Mouse (Mus musculus) embryonic facial prominence, embryonic 13.5 days (tissue): Measurements from ENCODE around the gene Adipoq. TPM values are rescaled to one million over a fixed set of nuclear protein-coding genes. Genes with fewer than 3 reads are reported as not detected.

Source experiments
- ATAC-seq: fragments of 200-750 bp; cut with Nextera tagmentation; 2 replicates; pipeline ENCODE4 v1.8.0; 2017; ENCODE audit warnings: low read depth; ENCODE audit not compliant: insufficient number of reproducible peaks, insufficient read depth, low FRiP score, low TSS enrichment
- H3K27ac ChIP-seq: fragments of 300-500 bp; sonication (generic); 2 replicates; pipeline ENCODE4 v1.5.1; 2015; ENCODE audit warnings: moderate library complexity, mild to moderate bottlenecking, inconsistent platforms
- H3K27me3 ChIP-seq: fragments of 300-500 bp; sonication (generic); 2 replicates; pipeline ENCODE4 v1.6.1; 2015; ENCODE audit warnings: mild to moderate bottlenecking, inconsistent platforms
- H3K36me3 ChIP-seq: fragments of 300-500 bp; sonication (generic); 2 replicates; pipeline ENCODE4 v1.6.1; 2015; ENCODE audit warnings: mild to moderate bottlenecking, inconsistent platforms
- H3K4me1 ChIP-seq: fragments of 300-500 bp; sonication (generic); 2 replicates; pipeline ENCODE4 v1.6.1; 2015; ENCODE audit warnings: inconsistent platforms
- H3K4me2 ChIP-seq: fragments of 300-500 bp; sonication (generic); 2 replicates; pipeline ENCODE4 v1.6.1; 2015; ENCODE audit warnings: moderate library complexity, mild to moderate bottlenecking, inconsistent platforms
- H3K4me3 ChIP-seq: fragments of 300-500 bp; sonication (generic); 2 replicates; pipeline ENCODE4 v1.5.1; 2015; ENCODE audit warnings: mild to moderate bottlenecking, inconsistent platforms
- H3K9ac ChIP-seq: fragments of 300-500 bp; sonication (generic); 2 replicates; pipeline ENCODE4 v1.6.1; 2015; ENCODE audit warnings: mild to moderate bottlenecking, inconsistent platforms
- H3K9me3 ChIP-seq: fragments of 300-500 bp; sonication (generic); 2 replicates; pipeline ENCODE4 v1.6.1; 2016; ENCODE audit warnings: inconsistent platforms
- WGBS: fragments of 180-500 bp; shearing (Covaris S2); methylation state at CpG from one replicate; pipeline ENCODE4 v1.1.7; 2015; ENCODE audit warnings: mixed read lengths; 5-methylcytosine and 5-hydroxymethylcytosine counted together
- microRNA-seq: library from miRNA; unstranded; fragments of <30 nt; microRNA quantifications from one replicate; pipeline ENCODE4, GENCODE M21; 2016
- polyA plus RNA-seq: library from polyadenylated mRNA; unstranded; fragments of >200 nt; fragmentation: Nextera tagmentation; extraction: Ambion mirVana; gene quantifications from 2 replicates; pipeline ENCODE4 v1.2.1, GENCODE M21; 2015

Adipoq gene
- polyA plus RNA-seq, 1 experiment from 2014 or later: not detected

DNA sequence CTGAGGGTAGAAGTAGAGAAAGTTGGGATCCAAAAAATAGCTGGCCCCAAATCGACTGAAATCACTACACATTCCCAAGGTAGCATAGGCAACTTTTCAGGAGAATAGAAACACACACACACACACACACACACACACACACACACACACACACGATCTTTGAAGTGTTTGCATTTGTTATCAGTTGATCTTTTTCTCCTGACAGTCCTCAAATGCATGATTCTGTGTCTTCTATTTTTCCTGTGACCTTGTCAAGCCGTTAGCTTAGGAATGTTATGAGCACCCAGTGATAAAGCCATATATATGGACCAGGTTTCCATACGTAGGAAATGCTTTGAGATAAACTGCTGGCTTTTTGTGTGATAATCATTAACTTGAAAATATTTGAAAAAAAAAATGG lies 40.1 kb downstream of the Adipoq start:
- Histone ChIP-seq H3K4me2 (no peak overlapping the region), H3K9me3 (no peaks in the 10 kb centered on the region), H3K36me3 (no peaks in the 10 kb centered on the region), H3K27ac (no peak overlapping the region), H3K4me1 (no peaks in the 10 kb centered on the region), H3K4me3 (no peak overlapping the region), H3K9ac (no peak overlapping the region), H3K27me3 (no peaks in the 10 kb centered on the region)
- ATAC-seq: no peak
- 72% methylated on average over 4 of the region's 4 CpGs for WGBS

DNA sequence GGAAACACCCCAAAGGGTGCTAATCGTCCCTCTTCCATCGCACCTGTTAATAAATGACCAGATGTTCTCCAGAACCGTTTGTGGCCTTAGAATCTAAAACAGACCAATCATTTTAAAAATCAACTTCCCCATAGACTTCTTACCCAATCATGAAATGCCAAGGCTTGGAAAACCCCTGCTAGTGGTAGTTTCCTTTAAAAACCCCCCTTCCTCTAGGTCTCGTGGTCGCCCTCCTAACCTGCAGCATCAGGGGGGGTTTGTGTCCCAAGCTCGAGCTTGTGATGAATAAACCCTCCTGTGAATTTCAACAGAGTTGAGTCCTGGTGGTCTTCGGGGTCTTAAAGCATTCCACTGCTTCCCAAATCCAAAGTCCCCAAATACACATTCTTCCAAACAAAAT lies 41.6 kb downstream of the Adipoq start:
- H3K27me3 ChIP-seq: no peaks in the 10 kb centered on the region
- ATAC-seq: no peak
- no peak overlapping the region for H3K4me3 ChIP-seq
- H3K4me2 ChIP-seq: no peak overlapping the region
- WGBS: 86% methylated on average over 7 of the region's 7 CpGs
- H3K9ac ChIP-seq: no peak overlapping the region
- no peak overlapping the region for H3K27ac ChIP-seq
- H3K36me3 ChIP-seq: no peaks in the 10 kb centered on the region
- H3K9me3 ChIP-seq: no peaks in the 10 kb centered on the region
- H3K4me1 ChIP-seq: no peaks in the 10 kb centered on the region

DNA sequence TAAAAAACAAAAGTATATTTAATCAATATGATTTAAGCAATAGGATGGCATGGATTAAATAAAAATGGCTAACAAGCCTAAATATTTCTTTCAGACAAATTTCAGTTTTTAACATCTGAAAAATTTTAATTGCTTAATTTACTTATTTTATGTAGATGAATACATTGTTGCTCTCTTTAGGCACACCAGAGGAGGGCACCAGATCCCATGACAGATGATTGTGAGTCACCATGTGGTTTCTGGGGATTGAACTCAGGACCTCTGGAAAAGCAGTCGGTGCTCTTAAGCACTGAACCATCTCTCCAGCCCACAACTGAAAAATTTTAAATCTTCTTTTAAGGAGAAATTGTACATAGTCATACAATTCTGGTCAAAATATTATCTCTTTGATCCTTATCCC lies 43.3 kb downstream of the Adipoq start:
- H3K27me3 ChIP-seq: no peaks in the 10 kb centered on the region
- H3K4me2 ChIP-seq: no peak overlapping the region
- H3K9me3 ChIP-seq: no peaks in the 10 kb centered on the region
- ATAC-seq: no peak
- H3K27ac ChIP-seq: no peak overlapping the region
- WGBS: 64% methylated on average over 1 of the region's 1 CpGs
- H3K36me3 ChIP-seq: no peaks in the 10 kb centered on the region
- no peaks in the 10 kb centered on the region for H3K4me1 ChIP-seq
- H3K4me3 ChIP-seq: no peak overlapping the region
- no peak overlapping the region for H3K9ac ChIP-seq

DNA sequence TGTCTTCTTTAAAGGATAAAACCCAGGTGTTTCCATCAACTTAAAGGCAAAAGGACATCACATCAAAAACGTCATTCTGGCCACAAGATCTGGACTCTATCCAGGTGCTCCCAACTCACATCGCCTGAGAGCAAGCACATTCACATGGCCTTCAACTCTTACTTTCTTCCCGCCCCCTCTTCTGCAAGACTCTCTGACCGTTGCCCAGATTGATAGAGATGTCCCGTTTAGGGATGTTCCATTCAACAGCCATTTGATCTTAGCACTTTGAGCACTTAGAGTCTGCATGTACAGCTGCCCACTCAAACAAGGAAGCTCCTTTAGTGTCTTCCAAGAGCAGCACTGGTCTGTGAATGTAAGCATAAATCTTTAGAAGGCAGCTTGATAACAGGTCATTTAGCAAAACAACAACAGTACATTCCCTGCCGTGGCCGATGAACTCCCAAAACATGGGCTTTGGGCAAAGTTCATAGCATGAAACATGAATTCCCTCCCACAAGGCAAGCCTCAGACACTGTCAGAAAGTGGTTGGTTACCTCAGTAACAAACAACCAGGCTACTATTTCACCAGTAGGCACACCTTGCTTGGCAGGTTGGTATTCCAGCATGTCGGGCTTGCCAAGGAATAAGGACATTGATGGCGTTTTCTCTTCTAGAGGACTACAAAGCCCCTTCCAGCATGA lies 45.4 kb downstream of the Adipoq start:
- no peaks in the 10 kb centered on the region for H3K4me1 ChIP-seq
- no peaks in the 10 kb centered on the region for H3K9me3 ChIP-seq
- H3K36me3 ChIP-seq: no peaks in the 10 kb centered on the region
- no peak overlapping the region for H3K4me3 ChIP-seq
- no peaks in the 10 kb centered on the region for H3K27me3 ChIP-seq
- no peak for ATAC-seq
- WGBS: 84% methylated on average over 9 of the region's 9 CpGs
- no peak overlapping the region for H3K4me2 ChIP-seq
- H3K27ac ChIP-seq: no peak overlapping the region
- H3K9ac ChIP-seq: no peak overlapping the region

DNA sequence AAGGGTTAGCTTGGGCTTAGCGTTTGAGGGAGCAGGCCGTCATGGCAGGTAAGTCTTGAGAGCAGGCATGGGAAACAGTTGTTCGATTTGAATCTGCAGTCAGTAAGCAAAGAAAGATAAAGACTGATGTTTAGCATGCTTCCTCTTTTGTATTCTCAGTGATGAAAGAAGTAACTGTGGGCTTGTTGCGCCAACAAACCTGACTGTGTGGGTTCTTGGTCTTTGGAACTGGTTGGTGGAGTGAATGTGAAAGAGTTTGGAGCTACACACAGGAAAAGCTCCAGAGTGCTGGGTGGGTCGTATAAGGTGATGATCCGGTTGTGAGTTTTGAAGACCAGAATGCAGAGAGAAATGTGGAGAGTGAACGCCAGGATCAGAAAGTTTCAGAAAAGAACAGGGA lies 49.3 kb downstream of the Adipoq start:
- Histone ChIP-seq H3K27me3 (no peaks in the 10 kb centered on the region), H3K9me3 (no peaks in the 10 kb centered on the region), H3K4me3 (no peak overlapping the region), H3K4me1 (no peaks in the 10 kb centered on the region), H3K36me3 (no peaks in the 10 kb centered on the region), H3K27ac (no peak overlapping the region), H3K4me2 (no peak overlapping the region), H3K9ac (no peak overlapping the region)
- WGBS: 85% methylated on average over 7 of the region's 7 CpGs
- no peak for ATAC-seq

DNA sequence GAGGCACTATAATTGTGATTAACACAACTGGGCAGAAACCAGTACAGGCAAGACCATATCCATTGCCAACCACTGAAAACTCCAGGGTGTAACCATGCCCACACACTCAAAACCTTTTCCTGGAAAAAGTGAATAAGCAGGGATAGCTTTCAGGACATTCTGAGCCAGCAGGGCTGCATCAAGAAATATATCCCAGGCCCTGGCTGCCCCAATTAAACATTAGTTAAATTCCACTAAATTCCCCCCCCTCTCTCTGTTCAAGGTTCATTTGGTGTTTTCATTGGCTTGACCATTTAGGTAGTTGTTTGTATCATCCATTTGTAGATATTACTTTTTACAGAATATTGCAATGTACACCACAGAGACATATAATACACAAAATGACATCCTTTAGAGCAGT lies 50.0 kb downstream of the Adipoq start:
- Histone ChIP-seq H3K9me3 (no peaks in the 10 kb centered on the region), H3K4me2 (no peak overlapping the region), H3K4me3 (no peak overlapping the region), H3K36me3 (no peaks in the 10 kb centered on the region), H3K27ac (no peak overlapping the region), H3K27me3 (no peaks in the 10 kb centered on the region), H3K9ac (no peak overlapping the region), H3K4me1 (no peaks in the 10 kb centered on the region)
- no peak for ATAC-seq

DNA sequence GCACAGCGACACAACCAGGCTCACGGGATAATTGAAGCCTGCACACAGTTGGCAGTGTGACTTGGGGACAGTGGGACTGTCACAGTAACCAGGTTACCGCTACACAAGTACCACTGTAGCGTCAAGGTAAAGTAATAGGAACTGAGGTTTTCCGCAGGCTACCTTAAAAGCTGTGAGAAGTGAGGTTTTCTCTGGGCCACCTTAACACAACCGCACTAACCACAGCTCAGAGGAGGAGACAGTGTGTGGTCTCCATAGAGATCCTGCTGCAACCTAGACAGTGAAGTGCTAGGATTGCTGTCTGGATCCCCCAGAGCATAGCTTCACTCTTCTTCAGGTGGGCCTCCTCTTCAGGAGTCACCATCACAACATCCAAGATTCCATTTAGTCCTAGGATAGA lies 50.5 kb downstream of the Adipoq start:
- no peak for ATAC-seq
- Histone ChIP-seq H3K9ac (no peak overlapping the region), H3K4me1 (no peaks in the 10 kb centered on the region), H3K27me3 (no peaks in the 10 kb centered on the region), H3K27ac (no peak overlapping the region), H3K9me3 (no peaks in the 10 kb centered on the region), H3K36me3 (no peaks in the 10 kb centered on the region), H3K4me2 (no peak overlapping the region), H3K4me3 (no peak overlapping the region)
- WGBS: 87% methylated on average over 6 of the region's 6 CpGs

DNA sequence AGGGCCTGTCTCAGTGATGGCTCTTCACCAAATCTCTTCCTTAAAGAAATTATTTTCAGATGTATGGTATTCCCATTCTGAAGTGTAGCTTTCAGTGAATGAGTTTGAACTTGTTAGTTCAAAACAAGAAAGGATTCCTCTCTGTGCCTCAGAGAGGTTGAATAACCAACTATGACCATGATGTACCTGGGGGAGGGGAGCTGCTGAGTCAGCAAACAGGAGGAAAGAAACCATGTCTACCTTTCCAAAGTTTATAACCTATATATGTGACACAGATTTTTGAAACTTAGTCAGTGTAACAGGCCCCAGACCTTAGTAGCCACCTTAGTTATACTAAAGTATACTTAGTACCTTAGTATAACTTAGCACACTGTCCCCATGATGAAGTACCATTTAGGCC lies 55.2 kb downstream of the Adipoq start:
- H3K9me3 ChIP-seq: no peaks in the 10 kb centered on the region
- ATAC-seq: no peak
- no peak overlapping the region for H3K27ac ChIP-seq
- no peak overlapping the region for H3K4me3 ChIP-seq
- H3K9ac ChIP-seq: no peak overlapping the region
- no peaks in the 10 kb centered on the region for H3K4me1 ChIP-seq
- H3K27me3 ChIP-seq: no peaks in the 10 kb centered on the region
- no peaks in the 10 kb centered on the region for H3K36me3 ChIP-seq
- no peak overlapping the region for H3K4me2 ChIP-seq

Small RNA genes within 50 kb of the gene (microRNA-seq; reads per million reads assigned to microRNA genes)
- gene Gm49346: not detected

Other genes starting within 250 kb of the Adipoq start
- 0.51 and 1.2 TPM in 2 replicates for gene Fetub, start 228.2 kb upstream of the Adipoq start, polyA plus RNA-seq
- not detected in 2 replicates for gene Hrg, start 195.5 kb upstream of the Adipoq start, polyA plus RNA-seq
- 0.13 and 1.9 TPM in 2 replicates for gene Kng2, start 117.1 kb upstream of the Adipoq start, polyA plus RNA-seq
- 10.7 TPM in 1 of 2 replicates, not detected in the other for gene Kng1, start 88.7 kb upstream of the Adipoq start, polyA plus RNA-seq
- 255 and 283 TPM in 2 replicates for gene Eif4a2, start 39.1 kb upstream of the Adipoq start, polyA plus RNA-seq
- 107 and 125 TPM in 2 replicates for gene Rfc4, start 18.8 kb upstream of the Adipoq start, polyA plus RNA-seq
- gene St6gal1, start 78.2 kb downstream of the Adipoq start, polyA plus RNA-seq: 17.2 and 19.6 TPM in 2 replicates